Mouse (Mus musculus) testis, adult 2 months (tissue): ENCODE measurements at regions not wholly inside any gene's neighbourhood (a gene's known extent, or its start where the extent isn't known, plus 50 kb on each side); places are given as distances from the start of the nearest gene placed in this dataset.

Experiments used
- CTCF ChIP-seq: fragments of 200-500 bp; IDR thresholded peaks from 2 replicates; pipeline ENCODE4 v1.5.1; 2012; ENCODE audit warnings: low read depth, mild to moderate bottlenecking, inconsistent platforms, low read length, moderate library complexity; ENCODE audit not compliant: control insufficient read depth, insufficient read depth, insufficient replicate concordance
- POLR2A ChIP-seq: fragments of 200-500 bp; IDR thresholded peaks from 2 replicates; pipeline ENCODE4 v1.6.1; 2012; ENCODE audit warnings: low read depth, mild to moderate bottlenecking, inconsistent platforms, low read length, moderate library complexity; ENCODE audit not compliant: control insufficient read depth

DNA sequence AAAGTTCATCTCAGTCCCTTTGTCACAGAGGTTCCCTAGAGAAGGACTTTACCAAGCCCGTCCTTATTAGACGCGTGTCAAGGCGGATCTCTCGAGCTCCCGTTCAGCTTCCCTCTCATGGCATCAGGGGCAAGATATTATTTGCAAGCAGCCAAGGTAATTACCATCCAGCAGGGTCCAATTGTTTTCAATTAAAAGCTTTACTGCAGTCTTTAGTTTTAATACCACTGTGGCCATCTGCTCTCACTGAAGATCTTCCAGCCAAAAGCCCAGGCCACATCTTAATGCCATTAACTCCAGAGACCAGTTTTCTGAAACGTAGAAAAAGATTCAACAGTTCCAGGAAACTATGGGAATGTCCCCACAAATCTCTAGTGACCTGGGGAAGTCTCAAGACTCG, 191.1 kb downstream of the Qk start:
- no peak for TF ChIP-seq POLR2A
- TF ChIP-seq CTCF: no peak
